Mouse (Mus musculus) myocyte (in vitro differentiated cells): ENCODE measurements around the gene Rgma. TPM values are rescaled to one million over a fixed set of nuclear protein-coding genes. Genes with fewer than 3 reads are reported as not detected.
A peak's percentile ranks its signal among the peaks of the same experiment; 100 is the strongest.

Source experiments
- H3K27me3 ChIP-seq: one replicate; pipeline ENCODE4 v1.6.1; 2011; ENCODE audit not compliant: control insufficient read depth, insufficient read depth, insufficient read length
- H3K36me3 ChIP-seq: one replicate; pipeline ENCODE4 v1.6.1; 2011; ENCODE audit not compliant: control insufficient read depth, insufficient read depth
- H3K4me2 ChIP-seq: one replicate; pipeline ENCODE4 v1.6.1; 2011; ENCODE audit warnings: low read depth, control low read depth
- H3K4me3 ChIP-seq: one replicate; pipeline ENCODE4 v1.5.1; 2011; ENCODE audit warnings: mild to moderate bottlenecking, control low read depth, moderate library complexity
- H3K79me2 ChIP-seq: one replicate; pipeline ENCODE4 v1.6.1; 2011; ENCODE audit not compliant: control insufficient read depth, insufficient read depth
- H3ac ChIP-seq: one replicate; pipeline ENCODE4 v1.6.1; 2011; ENCODE audit not compliant: control insufficient read depth, insufficient read length
- CEBPB ChIP-seq: IDR thresholded peaks from 2 replicates; pipeline ENCODE4 v1.6.1; 2011; ENCODE audit warnings: mild to moderate bottlenecking, moderate library complexity; ENCODE audit not compliant: poor library complexity, insufficient read depth, severe bottlenecking
- E2F4 ChIP-seq: IDR thresholded peaks from one replicate; pipeline ENCODE4 v1.6.1; 2011; ENCODE audit warnings: mild to moderate bottlenecking, control low read depth, moderate library complexity; ENCODE audit not compliant: insufficient read depth
- MAX ChIP-seq: IDR thresholded peaks from one replicate; pipeline ENCODE4 v1.6.1; 2011; ENCODE audit warnings: low read depth, mild to moderate bottlenecking, control low read depth
- MYOD1 ChIP-seq, 3 experiments: IDR thresholded peaks; one replicate each; pipeline ENCODE4 v1.6.1; 2011; ENCODE audit warnings: control low read depth in 2 of 3, low read depth in 2 of 3, mild to moderate bottlenecking in 2 of 3, moderate library complexity in 1 of 3; ENCODE audit not compliant: insufficient read length in 2 of 3, control insufficient read depth in 1 of 3
- MYOG ChIP-seq, 3 experiments: IDR thresholded peaks; one replicate each; pipeline ENCODE4 v1.6.1; 2011; ENCODE audit warnings: control low read depth in 2 of 3, low read depth in 2 of 3, mild to moderate bottlenecking in 2 of 3; ENCODE audit not compliant: insufficient read length in 2 of 3, control insufficient read depth in 1 of 3, insufficient read depth in 1 of 3
- POLR2A ChIP-seq: IDR thresholded peaks from one replicate; pipeline ENCODE4 v1.6.1; 2011; ENCODE audit warnings: low read depth, mild to moderate bottlenecking, control low read depth, moderate library complexity; ENCODE audit not compliant: insufficient read length
- POLR2AphosphoS2 ChIP-seq: IDR thresholded peaks from one replicate; pipeline ENCODE4 v1.6.1; 2011; ENCODE audit warnings: low read depth, control low read depth; ENCODE audit not compliant: insufficient read length
- REST ChIP-seq: IDR thresholded peaks from one replicate; pipeline ENCODE4 v1.6.1; 2011; ENCODE audit warnings: mild to moderate bottlenecking, control low read depth, moderate library complexity; ENCODE audit not compliant: insufficient read depth, insufficient read length
- SRF ChIP-seq: IDR thresholded peaks from one replicate; pipeline ENCODE4 v1.6.1; 2011; ENCODE audit warnings: low read depth; ENCODE audit not compliant: control insufficient read depth, insufficient read length
- TCF12 ChIP-seq: IDR thresholded peaks from one replicate; pipeline ENCODE4 v1.6.1; 2011; ENCODE audit warnings: mild to moderate bottlenecking, control low read depth; ENCODE audit not compliant: poor library complexity, insufficient read depth, severe bottlenecking
- TCF3 ChIP-seq: IDR thresholded peaks from one replicate; pipeline ENCODE4 v1.6.1; 2011; ENCODE audit warnings: low read depth, control low read depth; ENCODE audit not compliant: insufficient read length
- USF1 ChIP-seq: IDR thresholded peaks from one replicate; pipeline ENCODE4 v1.6.1; 2011; ENCODE audit warnings: low read depth, mild to moderate bottlenecking, control low read depth, moderate library complexity
- polyA plus RNA-seq: library from polyadenylated mRNA; unstranded; fragments of >200 nt; fragmentation: generic; extraction: Trizol; gene quantifications from one replicate; pipeline ENCODE4 v1.2.1, GENCODE M21; 2012; ENCODE audit warnings: missing spikeins

Gene Rgma
- polyA plus RNA-seq, 1 experiment: 34.0 TPM

- no peak overlapping the region for H3ac ChIP-seq
Observed at GRCm38 (mm10) chr7:73411523-73411922, 36.2 kb downstream of the Rgma start.

GRCm38 (mm10) chr7:73411986-73412385 is 36.7 kb downstream of the Rgma start:
- TF ChIP-seq TCF3: no peak
- Histone ChIP-seq H3K27me3 (no peaks in the 10 kb centered on the region), H3K79me2 (no peaks in the 10 kb centered on the region), H3K4me3 (no peak overlapping the region), H3K36me3 (peaks cover 9% of the 10 kb centered on the region), H3ac (no peak overlapping the region), H3K4me2 (no peak overlapping the region)

More at GRCm38 (mm10) chr7:73411523-73411922, 36.2 kb downstream of the Rgma start:
- peaks cover 9% of the 10 kb centered on the region for H3K36me3 ChIP-seq
- H3K79me2 ChIP-seq: no peaks in the 10 kb centered on the region
- TF ChIP-seq TCF3: no peak
- TF ChIP-seq MAX: no peak
- no peak for TF ChIP-seq E2F4
- no peaks in the 10 kb centered on the region for H3K27me3 ChIP-seq
- H3K4me3 ChIP-seq: no peak overlapping the region
- H3K4me2 ChIP-seq: no peak overlapping the region

- no peaks in the 10 kb centered on the region for H3K79me2 ChIP-seq
- H3K27me3 ChIP-seq: no peaks in the 10 kb centered on the region
- TF ChIP-seq TCF3 (no peak), POLR2AphosphoS2 (no peak), SRF (no peak), MYOD1 (IDR thresholded peaks at IDR 0.05; ENCODE audit: control insufficient read depth in 1 of 3, insufficient read length in 2 of 3, low read depth in 2 of 3) (peak in 1 of 3 experiments; percentile 10)
- no peak overlapping the region for H3K4me3 ChIP-seq
- H3ac ChIP-seq: no peak overlapping the region
- H3K4me2 ChIP-seq: no peak overlapping the region
- peaks cover 9% of the 10 kb centered on the region for H3K36me3 ChIP-seq
Observed at GRCm38 (mm10) chr7:73412419-73412818, 37.1 kb downstream of the Rgma start.

- no peak overlapping the region for H3K4me2 ChIP-seq
- H3ac ChIP-seq: no peak overlapping the region
- peaks cover 4% of the 10 kb centered on the region for H3K36me3 ChIP-seq
- no peak for TF ChIP-seq CEBPB
- no peak for TF ChIP-seq MAX
- no peak for TF ChIP-seq MYOD1 (IDR thresholded peaks at IDR 0.05; ENCODE audit: control insufficient read depth in 1 of 3, insufficient read length in 2 of 3, low read depth in 2 of 3)
- TF ChIP-seq MYOG (IDR thresholded peaks at IDR 0.05; ENCODE audit: control insufficient read depth in 1 of 3, insufficient read depth in 1 of 3, insufficient read length in 2 of 3, low read depth in 2 of 3): no peak
- no peak for TF ChIP-seq POLR2A
- no peak for TF ChIP-seq E2F4
- TF ChIP-seq SRF: no peak
- TF ChIP-seq POLR2AphosphoS2: no peak
- H3K27me3 ChIP-seq: no peaks in the 10 kb centered on the region
- H3K79me2 ChIP-seq: no peaks in the 10 kb centered on the region
- no peak overlapping the region for H3K4me3 ChIP-seq
Observed at GRCm38 (mm10) chr7:73414192-73414591, 38.9 kb downstream of the Rgma start.

- Histone ChIP-seq H3K79me2 (no peaks in the 10 kb centered on the region), H3K4me2 (no peak overlapping the region), H3K4me3 (no peak overlapping the region), H3ac (no peak overlapping the region), H3K36me3 (no peaks in the 10 kb centered on the region), H3K27me3 (no peaks in the 10 kb centered on the region)
- TF ChIP-seq POLR2AphosphoS2 (peak; percentile 9), MYOD1 (IDR thresholded peaks at IDR 0.05; ENCODE audit: control insufficient read depth in 1 of 3, insufficient read length in 2 of 3, low read depth in 2 of 3) (no peak), SRF (no peak)
Observed at GRCm38 (mm10) chr7:73419375-73419774, 44.1 kb downstream of the Rgma start.

- Histone ChIP-seq H3K4me3 (no peak overlapping the region), H3ac (no peak overlapping the region), H3K36me3 (peaks cover 4% of the 10 kb centered on the region), H3K27me3 (no peaks in the 10 kb centered on the region), H3K4me2 (no peak overlapping the region), H3K79me2 (no peaks in the 10 kb centered on the region)
- no peak for TF ChIP-seq TCF12
- TF ChIP-seq USF1: peak; percentile 58
- no peak for TF ChIP-seq REST
- TF ChIP-seq CEBPB: no peak
Observed at GRCm38 (mm10) chr7:73420827-73421226, 45.5 kb downstream of the Rgma start.
